Mouse (Mus musculus): Measurements from ENCODE around the gene Plcb1. TPM values are rescaled to one million over a fixed set of nuclear protein-coding genes. Genes with fewer than 3 reads are reported as not detected.

Gene Plcb1
- polyA plus RNA-seq, 1 experiment from 2014 or later: 34.5 TPM

DNA sequence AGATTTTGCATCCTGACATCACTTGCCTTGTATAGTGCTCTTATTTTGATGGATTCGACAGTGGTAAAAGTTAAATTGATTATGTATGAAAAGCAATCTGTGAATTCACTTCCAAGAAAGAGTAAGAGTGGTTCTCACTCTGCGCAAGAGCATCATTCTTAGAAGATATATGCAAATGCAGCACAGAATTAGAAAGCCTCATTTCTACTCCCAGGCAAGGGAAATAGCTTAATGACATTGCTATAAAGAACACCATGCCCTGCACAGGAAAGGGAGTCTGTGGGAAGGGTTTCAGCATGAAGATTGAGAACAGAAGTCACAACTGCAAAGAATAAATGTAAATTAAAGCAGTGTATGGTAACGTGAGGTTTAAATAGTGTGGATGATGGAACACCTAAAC is 530.1 kb downstream of the Plcb1 start:
- ATAC-seq (ENCODE audit: low FRiP score, low TSS enrichment): no peak
- Histone ChIP-seq H3K4me3 (ENCODE audit: low read length) (no peak overlapping the region), H3K27me3 (ENCODE audit: control insufficient read depth, insufficient read depth, low read length) (no peaks in the 10 kb centered on the region), H3K36me3 (ENCODE audit: control insufficient read depth, insufficient read depth, low read length) (no peaks in the 10 kb centered on the region), H3K4me1 (ENCODE audit: control insufficient read depth, insufficient read depth, low read length) (no peaks in the 10 kb centered on the region), H3K4me2 (replicated peaks; ENCODE audit: low read depth, low read length) (no peak overlapping the region), H3K9me3 (ENCODE audit: control insufficient read depth, low read length) (no peaks in the 10 kb centered on the region), H3K9ac (ENCODE audit: low read depth, low read length) (no peak overlapping the region), H3K27ac (ENCODE audit: low read depth, low read length) (no peak overlapping the region)
- 88% methylated on average over 3 of the region's 3 CpGs for WGBS

- H3K27me3 ChIP-seq (ENCODE audit: control insufficient read depth, insufficient read depth, low read length): no peaks in the 10 kb centered on the region
- no peak overlapping the region for H3K9ac ChIP-seq (ENCODE audit: low read depth, low read length)
- no peak overlapping the region for H3K27ac ChIP-seq (ENCODE audit: low read depth, low read length)
- ATAC-seq (ENCODE audit: low FRiP score, low TSS enrichment): no peak
- H3K4me3 ChIP-seq (ENCODE audit: low read length): no peak overlapping the region
- 93% methylated on average over 1 of the region's 1 CpGs for WGBS
- no peaks in the 10 kb centered on the region for H3K4me1 ChIP-seq (ENCODE audit: control insufficient read depth, insufficient read depth, low read length)
- no peaks in the 10 kb centered on the region for H3K36me3 ChIP-seq (ENCODE audit: control insufficient read depth, insufficient read depth, low read length)
- H3K9me3 ChIP-seq (ENCODE audit: control insufficient read depth, low read length): no peaks in the 10 kb centered on the region
- H3K4me2 ChIP-seq (replicated peaks; ENCODE audit: low read depth, low read length): no peak overlapping the region
Observed at GRCm38 (mm10) chr2:135318136-135318535, 532.3 kb downstream of the Plcb1 start.

DNA sequence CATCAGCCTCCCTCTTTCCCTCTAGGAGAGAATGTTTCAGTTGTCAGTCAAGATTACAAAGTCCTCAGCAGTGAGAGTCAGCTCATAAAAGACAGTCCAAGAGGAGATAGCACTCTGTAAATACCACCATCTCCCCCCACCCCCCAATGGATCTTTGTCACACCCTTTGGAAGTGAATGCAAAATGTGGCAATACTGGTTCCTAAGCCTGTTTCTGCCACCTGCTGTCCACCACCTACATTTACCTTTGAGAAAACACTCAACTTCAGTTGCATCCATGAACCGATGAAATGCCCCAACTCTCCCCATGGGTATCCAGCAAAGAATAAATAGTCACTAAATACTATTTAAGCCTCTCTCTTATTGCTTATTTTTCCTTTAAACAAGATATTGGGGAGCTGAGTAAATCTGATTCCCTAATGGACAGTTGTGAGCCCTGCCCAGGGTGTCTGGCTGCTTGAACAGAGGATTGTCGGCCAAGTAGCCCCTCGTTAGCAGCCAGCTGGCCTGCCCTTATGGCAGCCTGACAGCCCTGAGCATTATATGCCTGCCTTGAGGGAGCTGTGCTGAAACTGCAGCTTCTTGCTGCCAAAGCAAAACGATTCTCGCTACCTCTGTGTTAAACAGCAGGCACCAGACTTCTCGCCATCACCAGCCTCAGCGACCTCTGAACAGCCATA is 537.5 kb downstream of the Plcb1 start:
- no peak overlapping the region for H3K9ac ChIP-seq (ENCODE audit: low read depth, low read length)
- no peaks in the 10 kb centered on the region for H3K36me3 ChIP-seq (ENCODE audit: control insufficient read depth, insufficient read depth, low read length)
- no peak for ATAC-seq (ENCODE audit: low FRiP score, low TSS enrichment)
- no peaks in the 10 kb centered on the region for H3K27me3 ChIP-seq (ENCODE audit: control insufficient read depth, insufficient read depth, low read length)
- no peaks in the 10 kb centered on the region for H3K9me3 ChIP-seq (ENCODE audit: control insufficient read depth, low read length)
- peak overlapping the region; percentile 19; the same call in 1 of the 2 replicates for H3K4me2 ChIP-seq (replicated peaks; ENCODE audit: low read depth, low read length)
- H3K4me3 ChIP-seq (ENCODE audit: low read length): no peak overlapping the region
- H3K4me1 ChIP-seq (ENCODE audit: control insufficient read depth, insufficient read depth, low read length): no peaks in the 10 kb centered on the region
- H3K27ac ChIP-seq (ENCODE audit: low read depth, low read length): no peak overlapping the region
- 70% methylated on average over 7 of the region's 7 CpGs for WGBS

- Histone ChIP-seq H3K36me3 (ENCODE audit: control insufficient read depth, insufficient read depth, low read length) (no peaks in the 10 kb centered on the region), H3K4me1 (ENCODE audit: control insufficient read depth, insufficient read depth, low read length) (no peaks in the 10 kb centered on the region), H3K27me3 (ENCODE audit: control insufficient read depth, insufficient read depth, low read length) (no peaks in the 10 kb centered on the region), H3K4me3 (ENCODE audit: low read length) (no peak overlapping the region), H3K9me3 (ENCODE audit: control insufficient read depth, low read length) (no peaks in the 10 kb centered on the region), H3K9ac (ENCODE audit: low read depth, low read length) (no peak overlapping the region), H3K4me2 (replicated peaks; ENCODE audit: low read depth, low read length) (peak overlapping the region; percentile 19; the same call in 1 of the 2 replicates), H3K27ac (ENCODE audit: low read depth, low read length) (no peak overlapping the region)
- ATAC-seq (ENCODE audit: low FRiP score, low TSS enrichment): peak; percentile 94
- 30% methylated on average over 4 of the region's 4 CpGs for WGBS
Observed at GRCm38 (mm10) chr2:135323955-135324302, 538.1 kb downstream of the Plcb1 start.

DNA sequence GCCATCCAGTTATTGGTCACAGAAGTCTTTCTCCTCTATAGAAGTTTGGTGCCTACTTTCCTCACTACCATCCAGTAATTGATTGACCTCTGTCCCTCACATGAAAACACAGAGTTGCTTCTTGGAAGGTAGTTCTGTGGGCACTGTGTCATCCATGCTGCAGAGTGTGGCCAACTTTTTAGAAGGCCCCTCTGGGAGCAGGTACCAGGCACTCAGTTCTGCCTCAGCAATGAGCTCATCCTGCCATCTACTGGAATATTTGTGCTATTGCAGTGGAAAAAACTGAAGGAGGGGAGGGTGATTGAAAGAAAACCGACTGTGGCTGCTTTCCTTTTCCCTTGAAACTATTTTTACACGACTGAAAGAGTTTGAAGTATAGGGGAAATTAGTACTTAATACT is 542.9 kb downstream of the Plcb1 start:
- Histone ChIP-seq H3K27ac (ENCODE audit: low read depth, low read length) (no peak overlapping the region), H3K4me1 (ENCODE audit: control insufficient read depth, insufficient read depth, low read length) (no peaks in the 10 kb centered on the region), H3K4me2 (replicated peaks; ENCODE audit: low read depth, low read length) (no peak overlapping the region), H3K4me3 (ENCODE audit: low read length) (no peak overlapping the region), H3K27me3 (ENCODE audit: control insufficient read depth, insufficient read depth, low read length) (no peaks in the 10 kb centered on the region), H3K36me3 (ENCODE audit: control insufficient read depth, insufficient read depth, low read length) (no peaks in the 10 kb centered on the region), H3K9me3 (ENCODE audit: control insufficient read depth, low read length) (no peaks in the 10 kb centered on the region), H3K9ac (ENCODE audit: low read depth, low read length) (no peak overlapping the region)
- ATAC-seq (ENCODE audit: low FRiP score, low TSS enrichment): peak; percentile 68; the same call in 1 of the 2 replicates
- WGBS: 7% methylated on average over 2 of the region's 2 CpGs

GRCm38 (mm10) chr2:135329782-135330545 is 544.1 kb downstream of the Plcb1 start:
- Histone ChIP-seq H3K36me3 (ENCODE audit: control insufficient read depth, insufficient read depth, low read length) (no peaks in the 10 kb centered on the region), H3K9me3 (ENCODE audit: control insufficient read depth, low read length) (no peaks in the 10 kb centered on the region), H3K4me1 (ENCODE audit: control insufficient read depth, insufficient read depth, low read length) (no peaks in the 10 kb centered on the region), H3K4me3 (ENCODE audit: low read length) (no peak overlapping the region), H3K27ac (ENCODE audit: low read depth, low read length) (no peak overlapping the region), H3K27me3 (ENCODE audit: control insufficient read depth, insufficient read depth, low read length) (no peaks in the 10 kb centered on the region), H3K9ac (ENCODE audit: low read depth, low read length) (no peak overlapping the region), H3K4me2 (replicated peaks; ENCODE audit: low read depth, low read length) (peak overlapping the region; percentile 22)
- WGBS: 7% methylated on average over 14 of the region's 14 CpGs
- peak; percentile 77; the same call in 1 of the 2 replicates for ATAC-seq (ENCODE audit: low FRiP score, low TSS enrichment)

DNA sequence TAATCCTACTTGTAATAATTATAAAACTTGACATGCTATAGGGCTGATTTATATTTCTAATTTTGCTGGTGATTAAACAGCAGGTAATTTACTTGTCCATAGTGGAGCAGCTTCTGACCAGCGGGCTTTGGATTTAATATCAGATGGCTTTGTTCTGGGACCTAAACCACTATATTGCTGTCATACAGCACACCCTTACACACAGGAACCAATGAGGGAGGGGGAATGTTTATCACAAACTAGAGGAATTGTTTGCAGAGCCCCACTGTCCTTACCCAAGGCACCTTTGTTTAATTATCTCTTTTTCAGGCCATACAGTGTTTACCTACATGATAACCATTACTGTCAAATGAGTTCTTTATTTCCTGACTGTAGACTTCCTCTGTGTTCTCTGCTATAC is 546.0 kb downstream of the Plcb1 start:
- Histone ChIP-seq H3K4me3 (ENCODE audit: low read length) (no peak overlapping the region), H3K4me1 (ENCODE audit: control insufficient read depth, insufficient read depth, low read length) (no peaks in the 10 kb centered on the region), H3K9ac (ENCODE audit: low read depth, low read length) (no peak overlapping the region), H3K36me3 (ENCODE audit: control insufficient read depth, insufficient read depth, low read length) (no peaks in the 10 kb centered on the region), H3K27ac (ENCODE audit: low read depth, low read length) (no peak overlapping the region), H3K4me2 (replicated peaks; ENCODE audit: low read depth, low read length) (no peak overlapping the region), H3K9me3 (ENCODE audit: control insufficient read depth, low read length) (no peaks in the 10 kb centered on the region), H3K27me3 (ENCODE audit: control insufficient read depth, insufficient read depth, low read length) (no peaks in the 10 kb centered on the region)
- ATAC-seq (ENCODE audit: low FRiP score, low TSS enrichment): no peak
- 91% methylated on average over 1 of the region's 1 CpGs for WGBS

- H3K9me3 ChIP-seq (ENCODE audit: control insufficient read depth, low read length): no peaks in the 10 kb centered on the region
- H3K36me3 ChIP-seq (ENCODE audit: control insufficient read depth, insufficient read depth, low read length): no peaks in the 10 kb centered on the region
- H3K4me3 ChIP-seq (ENCODE audit: low read length): no peak overlapping the region
- no peak overlapping the region for H3K4me2 ChIP-seq (replicated peaks; ENCODE audit: low read depth, low read length)
- no peak overlapping the region for H3K9ac ChIP-seq (ENCODE audit: low read depth, low read length)
- no peaks in the 10 kb centered on the region for H3K4me1 ChIP-seq (ENCODE audit: control insufficient read depth, insufficient read depth, low read length)
- no peak overlapping the region for H3K27ac ChIP-seq (ENCODE audit: low read depth, low read length)
- no peaks in the 10 kb centered on the region for H3K27me3 ChIP-seq (ENCODE audit: control insufficient read depth, insufficient read depth, low read length)
- 20% methylated on average over 1 of the region's 1 CpGs for WGBS
- no peak for ATAC-seq (ENCODE audit: low FRiP score, low TSS enrichment)
Observed at GRCm38 (mm10) chr2:135356311-135356710, 570.4 kb downstream of the Plcb1 start.

- 23% methylated on average over 1 of the region's 1 CpGs for WGBS
- Histone ChIP-seq H3K9ac (ENCODE audit: low read depth, low read length) (no peak overlapping the region), H3K4me2 (replicated peaks; ENCODE audit: low read depth, low read length) (no peak overlapping the region), H3K36me3 (ENCODE audit: control insufficient read depth, insufficient read depth, low read length) (no peaks in the 10 kb centered on the region), H3K27me3 (ENCODE audit: control insufficient read depth, insufficient read depth, low read length) (no peaks in the 10 kb centered on the region), H3K4me1 (ENCODE audit: control insufficient read depth, insufficient read depth, low read length) (no peaks in the 10 kb centered on the region), H3K27ac (ENCODE audit: low read depth, low read length) (no peak overlapping the region), H3K9me3 (ENCODE audit: control insufficient read depth, low read length) (no peaks in the 10 kb centered on the region), H3K4me3 (ENCODE audit: low read length) (no peak overlapping the region)
- ATAC-seq (ENCODE audit: low FRiP score, low TSS enrichment): no peak
Observed at GRCm38 (mm10) chr2:135361798-135362197, 575.9 kb downstream of the Plcb1 start.

Data from kidney, embryonic 14.5 days (tissue).